Mouse (Mus musculus): ENCODE measurements around the gene Ift88. TPM values are rescaled to one million over a fixed set of nuclear protein-coding genes. Genes with fewer than 3 reads are reported as not detected.
A peak's percentile ranks its signal among the peaks of the same experiment; 100 is the strongest.

Gene Ift88
- polyA plus RNA-seq, 1 experiment from 2014 or later: 15.4 TPM

DNA sequence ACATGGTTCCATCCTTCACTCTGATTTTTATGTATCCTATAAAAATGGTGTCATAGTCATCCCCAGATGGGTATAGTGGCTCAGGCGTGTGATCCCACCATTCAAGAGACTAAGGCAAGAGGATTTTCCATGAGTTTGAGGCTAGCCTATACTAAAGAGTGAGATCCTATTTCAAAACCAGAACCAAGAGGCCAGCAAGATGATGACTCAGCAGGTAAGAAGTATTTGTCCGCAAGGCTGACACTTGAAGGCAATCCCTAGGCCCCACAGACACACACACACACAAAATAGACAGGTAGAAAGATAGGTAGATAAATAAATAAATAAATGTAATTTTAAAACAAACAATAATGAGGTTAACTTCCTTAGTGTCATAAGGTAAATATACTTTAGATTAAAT is 58.4 kb downstream of the Ift88 start:
- H3K9me3 ChIP-seq (replicated peaks; ENCODE audit: control insufficient read depth, low read length): no peaks in the 10 kb centered on the region
- ATAC-seq (no peak), DNase-seq (ENCODE audit: low spot score) (no peak)
- H3K27me3 ChIP-seq (replicated peaks; ENCODE audit: control insufficient read depth, insufficient read depth, low read length): no peaks in the 10 kb centered on the region
- no peak overlapping the region for H3K9ac ChIP-seq (ENCODE audit: low read length)
- 85% methylated on average over 2 of the region's 2 CpGs for WGBS
- no peaks in the 10 kb centered on the region for H3K4me1 ChIP-seq (ENCODE audit: control insufficient read depth, insufficient read depth, low read length)
- H3K4me3 ChIP-seq (ENCODE audit: low read depth, low read length): no peak overlapping the region
- H3K36me3 ChIP-seq (ENCODE audit: control insufficient read depth, insufficient read depth, low read length): no peaks in the 10 kb centered on the region
- no peak overlapping the region for H3K27ac ChIP-seq (ENCODE audit: low read depth, low read length)
- no peak overlapping the region for H3K4me2 ChIP-seq (ENCODE audit: low read length)

- H3K27me3 ChIP-seq (replicated peaks; ENCODE audit: control insufficient read depth, insufficient read depth, low read length): no peaks in the 10 kb centered on the region
- 95% methylated on average over 6 of the region's 6 CpGs for WGBS
- no peak overlapping the region for H3K9ac ChIP-seq (ENCODE audit: low read length)
- H3K9me3 ChIP-seq (replicated peaks; ENCODE audit: control insufficient read depth, low read length): no peaks in the 10 kb centered on the region
- no peak for DNase-seq (ENCODE audit: low spot score)
- no peak overlapping the region for H3K4me2 ChIP-seq (ENCODE audit: low read length)
- no peaks in the 10 kb centered on the region for H3K36me3 ChIP-seq (ENCODE audit: control insufficient read depth, insufficient read depth, low read length)
- no peak for ATAC-seq
- H3K4me1 ChIP-seq (ENCODE audit: control insufficient read depth, insufficient read depth, low read length): no peaks in the 10 kb centered on the region
- no peak overlapping the region for H3K4me3 ChIP-seq (ENCODE audit: low read depth, low read length)
- H3K27ac ChIP-seq (ENCODE audit: low read depth, low read length): no peak overlapping the region
Measured at GRCm38 (mm10) chr14:57484183-57484582, 60.3 kb downstream of the Ift88 start.

GRCm38 (mm10) chr14:57489696-57490095 is 65.8 kb downstream of the Ift88 start:
- ATAC-seq (no peak), DNase-seq (ENCODE audit: low spot score) (no peak)
- H3K4me2 ChIP-seq (ENCODE audit: low read length): no peak overlapping the region
- no peak overlapping the region for H3K4me3 ChIP-seq (ENCODE audit: low read depth, low read length)
- H3K4me1 ChIP-seq (ENCODE audit: control insufficient read depth, insufficient read depth, low read length): no peaks in the 10 kb centered on the region
- H3K36me3 ChIP-seq (ENCODE audit: control insufficient read depth, insufficient read depth, low read length): peaks cover 9% of the 10 kb centered on the region; the same call in 1 of the 2 replicates
- WGBS: 77% methylated on average over 3 of the region's 3 CpGs
- no peaks in the 10 kb centered on the region for H3K9me3 ChIP-seq (replicated peaks; ENCODE audit: control insufficient read depth, low read length)
- H3K9ac ChIP-seq (ENCODE audit: low read length): no peak overlapping the region
- H3K27me3 ChIP-seq (replicated peaks; ENCODE audit: control insufficient read depth, insufficient read depth, low read length): no peaks in the 10 kb centered on the region
- no peak overlapping the region for H3K27ac ChIP-seq (ENCODE audit: low read depth, low read length)

- ATAC-seq (no peak), DNase-seq (ENCODE audit: low spot score) (no peak)
- no peak overlapping the region for H3K4me2 ChIP-seq (ENCODE audit: low read length)
- H3K27me3 ChIP-seq (replicated peaks; ENCODE audit: control insufficient read depth, insufficient read depth, low read length): no peaks in the 10 kb centered on the region
- H3K27ac ChIP-seq (ENCODE audit: low read depth, low read length): no peak overlapping the region
- 95% methylated on average over 2 of the region's 2 CpGs for WGBS
- H3K9ac ChIP-seq (ENCODE audit: low read length): no peak overlapping the region
- H3K4me1 ChIP-seq (ENCODE audit: control insufficient read depth, insufficient read depth, low read length): no peaks in the 10 kb centered on the region
- H3K9me3 ChIP-seq (replicated peaks; ENCODE audit: control insufficient read depth, low read length): no peaks in the 10 kb centered on the region
- H3K36me3 ChIP-seq (ENCODE audit: control insufficient read depth, insufficient read depth, low read length): peaks cover 12% of the 10 kb centered on the region; the same call in 1 of the 2 replicates
- H3K4me3 ChIP-seq (ENCODE audit: low read depth, low read length): no peak overlapping the region
Measured at GRCm38 (mm10) chr14:57493840-57494239, 70.0 kb downstream of the Ift88 start.

DNA sequence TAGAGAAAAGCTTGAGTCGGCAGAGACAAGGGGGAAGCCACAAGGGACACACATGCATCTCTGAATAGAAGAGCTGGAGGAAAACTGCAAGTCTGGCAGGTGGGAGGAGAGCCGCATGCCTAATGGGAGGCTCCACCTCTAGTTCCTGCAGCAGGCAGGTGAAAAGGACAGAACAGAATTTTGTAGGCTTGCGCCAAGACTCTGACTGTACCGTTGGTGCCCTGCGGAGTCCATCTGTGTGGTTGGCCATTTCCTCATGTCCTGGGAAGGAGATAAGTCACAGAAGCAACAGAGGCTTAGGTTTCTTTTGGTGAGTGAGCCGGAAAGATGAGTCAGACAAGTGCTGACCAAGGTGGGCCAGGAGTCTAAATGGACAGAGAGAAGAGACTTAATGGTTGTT is 79.9 kb downstream of the Ift88 start:
- no peak overlapping the region for H3K4me2 ChIP-seq (ENCODE audit: low read length)

DNA sequence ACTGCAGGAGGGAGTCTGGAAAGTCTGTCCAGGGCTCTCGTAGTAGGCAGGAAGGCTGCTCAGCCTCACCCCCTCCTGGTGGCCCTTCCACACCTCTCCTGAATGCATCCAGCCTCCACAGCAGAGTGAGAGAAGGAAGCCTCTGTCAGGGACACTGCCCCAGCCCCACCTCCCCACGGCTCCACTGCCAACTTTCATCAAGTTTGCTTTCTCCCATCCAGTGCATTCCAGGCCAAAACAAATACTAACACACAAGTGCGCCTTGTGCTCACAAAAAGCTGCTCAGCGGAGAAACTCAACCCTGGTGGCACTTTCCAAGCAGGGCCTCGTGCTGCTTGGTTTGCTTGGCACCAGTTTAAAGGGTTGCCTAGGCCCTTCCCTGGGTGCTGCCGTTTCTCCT is 85.7 kb downstream of the Ift88 start:
- 47% methylated on average over 6 of the region's 6 CpGs for WGBS
- Histone ChIP-seq H3K4me2 (ENCODE audit: low read length) (no peak overlapping the region), H3K9me3 (replicated peaks; ENCODE audit: control insufficient read depth, low read length) (no peaks in the 10 kb centered on the region), H3K4me1 (ENCODE audit: control insufficient read depth, insufficient read depth, low read length) (no peaks in the 10 kb centered on the region), H3K9ac (ENCODE audit: low read length) (no peak overlapping the region), H3K27ac (ENCODE audit: low read depth, low read length) (no peak overlapping the region), H3K4me3 (ENCODE audit: low read depth, low read length) (no peak overlapping the region), H3K36me3 (ENCODE audit: control insufficient read depth, insufficient read depth, low read length) (0 out of 2 replicates have a peak, but pooled peaks cover 2% of the 10 kb centered on the region), H3K27me3 (replicated peaks; ENCODE audit: control insufficient read depth, insufficient read depth, low read length) (no peaks in the 10 kb centered on the region)
- DNase-seq (ENCODE audit: low spot score) (peak; percentile 27), ATAC-seq (no peak)

More for the DNA sequence above, 79.9 kb downstream of the Ift88 start:
- Histone ChIP-seq H3K27me3 (replicated peaks; ENCODE audit: control insufficient read depth, insufficient read depth, low read length) (no peaks in the 10 kb centered on the region), H3K9ac (ENCODE audit: low read length) (no peak overlapping the region), H3K4me3 (ENCODE audit: low read depth, low read length) (no peak overlapping the region), H3K36me3 (ENCODE audit: control insufficient read depth, insufficient read depth, low read length) (peaks cover 3% of the 10 kb centered on the region; the same call in 1 of the 2 replicates), H3K9me3 (replicated peaks; ENCODE audit: control insufficient read depth, low read length) (no peaks in the 10 kb centered on the region), H3K4me1 (ENCODE audit: control insufficient read depth, insufficient read depth, low read length) (no peaks in the 10 kb centered on the region), H3K27ac (ENCODE audit: low read depth, low read length) (no peak overlapping the region)
- no peak for ATAC-seq
- DNase-seq (ENCODE audit: low spot score): no peak
- WGBS: 88% methylated on average over 6 of the region's 6 CpGs

- Histone ChIP-seq H3K36me3 (ENCODE audit: control insufficient read depth, insufficient read depth, low read length) (peaks cover 6% of the 10 kb centered on the region; the same call in 1 of the 2 replicates), H3K4me1 (ENCODE audit: control insufficient read depth, insufficient read depth, low read length) (no peaks in the 10 kb centered on the region), H3K9ac (ENCODE audit: low read length) (no peak overlapping the region), H3K27me3 (replicated peaks; ENCODE audit: control insufficient read depth, insufficient read depth, low read length) (no peaks in the 10 kb centered on the region), H3K9me3 (replicated peaks; ENCODE audit: control insufficient read depth, low read length) (no peaks in the 10 kb centered on the region), H3K4me3 (ENCODE audit: low read depth, low read length) (no peak overlapping the region), H3K4me2 (ENCODE audit: low read length) (no peak overlapping the region), H3K27ac (ENCODE audit: low read depth, low read length) (no peak overlapping the region)
- DNase-seq (ENCODE audit: low spot score) (no peak), ATAC-seq (no peak)
- WGBS: 86% methylated on average over 6 of the region's 6 CpGs
Measured at GRCm38 (mm10) chr14:57515156-57515762, 91.4 kb downstream of the Ift88 start.

DNA sequence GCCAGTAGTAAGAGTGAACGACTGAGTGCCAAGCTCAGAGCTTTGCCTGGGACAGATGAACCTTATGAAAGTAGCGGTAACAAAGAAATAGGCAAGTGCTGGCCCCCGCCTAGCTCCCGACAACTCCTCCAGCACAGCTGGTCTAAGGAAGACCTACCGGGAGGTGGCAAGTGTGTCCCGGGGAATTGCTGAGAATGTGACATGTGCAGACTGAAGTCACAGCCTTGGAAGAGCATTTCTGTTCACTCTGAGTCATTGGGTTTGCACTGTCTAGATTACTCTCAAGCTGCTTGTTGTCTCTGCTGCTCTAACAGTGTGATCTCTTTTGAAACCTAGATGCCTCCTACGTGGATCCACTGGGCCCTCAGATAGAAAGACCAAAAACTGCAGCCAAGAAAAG is 93.1 kb downstream of the Ift88 start:
- ATAC-seq (no peak), DNase-seq (ENCODE audit: low spot score) (no peak)
- peaks cover 4% of the 10 kb centered on the region; the same call in 1 of the 2 replicates for H3K36me3 ChIP-seq (ENCODE audit: control insufficient read depth, insufficient read depth, low read length)
- no peak overlapping the region for H3K4me3 ChIP-seq (ENCODE audit: low read depth, low read length)
- no peak overlapping the region for H3K4me2 ChIP-seq (ENCODE audit: low read length)
- no peaks in the 10 kb centered on the region for H3K9me3 ChIP-seq (replicated peaks; ENCODE audit: control insufficient read depth, low read length)
- no peak overlapping the region for H3K27ac ChIP-seq (ENCODE audit: low read depth, low read length)
- no peaks in the 10 kb centered on the region for H3K27me3 ChIP-seq (replicated peaks; ENCODE audit: control insufficient read depth, insufficient read depth, low read length)
- H3K9ac ChIP-seq (ENCODE audit: low read length): no peak overlapping the region
- no peaks in the 10 kb centered on the region for H3K4me1 ChIP-seq (ENCODE audit: control insufficient read depth, insufficient read depth, low read length)
- 88% methylated on average over 7 of the region's 7 CpGs for WGBS

GRCm38 (mm10) chr14:57523762-57524161 is 99.9 kb downstream of the Ift88 start:
- 62% methylated on average over 9 of the region's 9 CpGs for WGBS
- no peak for ATAC-seq
- Histone ChIP-seq H3K9me3 (replicated peaks; ENCODE audit: control insufficient read depth, low read length) (no peaks in the 10 kb centered on the region), H3K27ac (ENCODE audit: low read depth, low read length) (no peak overlapping the region), H3K4me1 (ENCODE audit: control insufficient read depth, insufficient read depth, low read length) (peaks cover 5% of the 10 kb centered on the region), H3K4me3 (ENCODE audit: low read depth, low read length) (no peak overlapping the region), H3K9ac (ENCODE audit: low read length) (no peak overlapping the region), H3K36me3 (ENCODE audit: control insufficient read depth, insufficient read depth, low read length) (no peaks in the 10 kb centered on the region), H3K27me3 (replicated peaks; ENCODE audit: control insufficient read depth, insufficient read depth, low read length) (peaks cover 2% of the 10 kb centered on the region; the same call in 1 of the 2 replicates), H3K4me2 (ENCODE audit: low read length) (0 out of 2 replicates have a peak overlapping the region, but pooled peaks have one; percentile 84)
- no peak for DNase-seq (ENCODE audit: low spot score)
